In the genomic region with DNA sequence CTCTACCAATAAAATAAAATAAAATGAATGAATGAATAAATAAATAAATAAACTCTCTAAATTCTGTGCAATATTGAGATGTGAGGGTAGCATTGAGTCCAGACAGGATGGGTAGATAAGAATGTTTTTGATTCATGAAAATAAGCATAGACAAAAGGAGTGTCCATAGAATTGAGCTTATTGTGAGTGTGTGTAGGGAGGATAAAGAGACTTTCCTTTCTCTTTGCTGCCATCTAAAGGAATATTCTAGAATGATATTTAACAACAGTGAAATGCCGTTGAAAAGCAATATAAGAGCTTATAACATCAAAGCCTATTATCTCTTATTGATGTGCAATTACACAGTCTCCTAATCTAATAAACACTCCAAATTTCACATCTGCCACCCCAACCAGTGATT, we compare ENCODE assay signal across 10 mouse cellular contexts. TPM values are rescaled to one million over a fixed set of nuclear protein-coding genes. Genes with fewer than 3 reads are reported as not detected.
DNase-seq lines count a peak whose midpoint lies in the region; ATAC-seq and TF ChIP-seq lines count a peak whose summit lies in the region.
"Had no signal": no experiment of that assay in that cellular context is flagged by ENCODE, and none has a peak within 500 bp of the region (broad histone marks: within the 10 kb centered on the region; RNA-seq: fewer than 3 reads in every experiment).

No protein-coding gene starts in this region.

- no peaks in the 10 kb centered on the region for H3K27me3 ChIP-seq in limb, embryonic 13.5 days
- H3K27me3 ChIP-seq in limb, embryonic 10.5 days (ENCODE audit: low read depth, poor library complexity, severe bottlenecking) = no peaks in the 10 kb centered on the region
- no peaks in the 10 kb centered on the region for H3K27me3 ChIP-seq in hindbrain, embryonic 13.5 days
- no peaks in the 10 kb centered on the region for H3K27me3 ChIP-seq in intestine, embryonic 15.5 days (replicated peaks)
- H3K27me3 ChIP-seq: liver, embryonic 13.5 days had no signal

- no peak overlapping the region for H3K9ac ChIP-seq in limb, embryonic 13.5 days
- H3K9ac ChIP-seq in hindbrain, embryonic 13.5 days = no peak overlapping the region
- H3K9ac ChIP-seq in intestine, embryonic 15.5 days = no peak overlapping the region
- H3K9ac ChIP-seq: liver, embryonic 13.5 days had no signal

- no peaks in the 10 kb centered on the region for H3K4me1 ChIP-seq in limb, embryonic 13.5 days
- H3K4me1 ChIP-seq in limb, embryonic 10.5 days = no peaks in the 10 kb centered on the region
- H3K4me1 ChIP-seq in hindbrain, embryonic 13.5 days (replicated peaks) = no peaks in the 10 kb centered on the region
- no peaks in the 10 kb centered on the region for H3K4me1 ChIP-seq in intestine, embryonic 15.5 days (replicated peaks)

- WGBS in limb, embryonic 13.5 days = 21% methylated on average over 1 of the region's 1 CpGs
- 42% methylated on average over 1 of the region's 1 CpGs for WGBS in limb, embryonic 10.5 days
- 12% methylated on average over 1 of the region's 1 CpGs for WGBS in hindbrain, embryonic 13.5 days
- 8% methylated on average over 1 of the region's 1 CpGs for WGBS in intestine, embryonic 15.5 days

- H3K9me3 ChIP-seq in limb, embryonic 13.5 days = no peaks in the 10 kb centered on the region
- no peaks in the 10 kb centered on the region for H3K9me3 ChIP-seq in limb, embryonic 10.5 days (replicated peaks)
- no peaks in the 10 kb centered on the region for H3K9me3 ChIP-seq in hindbrain, embryonic 13.5 days
- H3K9me3 ChIP-seq in intestine, embryonic 15.5 days = no peaks in the 10 kb centered on the region
- H3K9me3 ChIP-seq: liver, embryonic 13.5 days had no signal

- no peaks in the 10 kb centered on the region for H3K36me3 ChIP-seq in limb, embryonic 13.5 days
- no peaks in the 10 kb centered on the region for H3K36me3 ChIP-seq in limb, embryonic 10.5 days
- no peaks in the 10 kb centered on the region for H3K36me3 ChIP-seq in hindbrain, embryonic 13.5 days
- no peaks in the 10 kb centered on the region for H3K36me3 ChIP-seq in intestine, embryonic 15.5 days
- H3K36me3 ChIP-seq: liver, embryonic 13.5 days had no signal

- TF ChIP-seq CTCF in brain, embryonic 14.5 days (IDR thresholded peaks at IDR 0.05; ENCODE audit: borderline replicate concordance, extremely low read depth, insufficient read depth, insufficient read length) = no peak

- no peak for DNase-seq in limb, embryonic 10.5 days (ENCODE audit: low spot score)
- DNase-seq in brain, embryonic 14.5 days (ENCODE audit: low read depth) = peak; percentile 74
- DNase-seq in retina, embryonic 14.5 days (ENCODE audit: low spot score) = peak; percentile 75
- DNase-seq in frontal cortex, postnatal 36 days (ENCODE audit: low spot score in 2 of 2) = no peak
- DNase-seq: cerebellum, adult 2 months; liver, embryonic 13.5 days had no signal

- TF ChIP-seq POLR2A in brain, embryonic 14.5 days (IDR thresholded peaks at IDR 0.05; ENCODE audit: borderline replicate concordance, extremely low read depth, insufficient read depth, insufficient read length, poor library complexity, severe bottlenecking) = no peak

- no peak overlapping the region for H3K4me2 ChIP-seq in limb, embryonic 13.5 days (replicated peaks)
- H3K4me2 ChIP-seq in hindbrain, embryonic 13.5 days = no peak overlapping the region
- H3K4me2 ChIP-seq in intestine, embryonic 15.5 days (replicated peaks) = no peak overlapping the region
- H3K4me2 ChIP-seq: liver, embryonic 13.5 days had no signal

- no peak overlapping the region for H3K4me3 ChIP-seq in limb, embryonic 13.5 days
- no peak overlapping the region for H3K4me3 ChIP-seq in limb, embryonic 10.5 days
- H3K4me3 ChIP-seq in hindbrain, embryonic 13.5 days = no peak overlapping the region
- H3K4me3 ChIP-seq in intestine, embryonic 15.5 days (replicated peaks) = no peak overlapping the region
- H3K4me3 ChIP-seq: liver, embryonic 13.5 days; myocyte had no signal

- peak; percentile 59; the same call in 1 of the 2 replicates for ATAC-seq in limb, embryonic 13.5 days (ENCODE audit: low FRiP score, low read depth)
- ATAC-seq in hindbrain, embryonic 13.5 days (ENCODE audit: low FRiP score) = peak; percentile 78
- no peak for ATAC-seq in intestine, embryonic 15.5 days

- H3K27ac ChIP-seq in limb, embryonic 13.5 days = no peak overlapping the region
- no peak overlapping the region for H3K27ac ChIP-seq in limb, embryonic 10.5 days
- no peak overlapping the region for H3K27ac ChIP-seq in hindbrain, embryonic 13.5 days
- H3K27ac ChIP-seq in intestine, embryonic 15.5 days = no peak overlapping the region
- H3K27ac ChIP-seq: liver, embryonic 13.5 days had no signal

RNA-seq across cellular contexts. Expression of gene Tma16, which starts 45.2 kb away (rescaled TPM):
- polyA plus RNA-seq in limb, embryonic 13.5 days (2015; fragmentation: Nextera tagmentation; extraction: Ambion mirVana) = 15.1 and 17.5 TPM in 2 replicates
- polyA plus RNA-seq in limb, embryonic 10.5 days (2016; fragmentation: Nextera tagmentation; extraction: Ambion mirVana) = 21.5 and 25.1 TPM in 2 replicates
- polyA plus RNA-seq in brain, embryonic 14.5 days (2012; rRNA removed) = 9.0 and 11.6 TPM in 2 replicates
- polyA plus RNA-seq in hindbrain, embryonic 13.5 days (2015; fragmentation: Nextera tagmentation; extraction: Ambion mirVana) = 10.9 and 13.0 TPM in 2 replicates
- 13.1 and 13.3 TPM in 2 replicates for polyA plus RNA-seq in intestine, embryonic 15.5 days (2015; fragmentation: Nextera tagmentation; extraction: Ambion mirVana)

Comparison
In these comparisons a context has a peak if more than half of its experiments do, and no peak if none do; other contexts are left out.
1. DNase-seq: peak in brain, embryonic 14.5 days (single experiment) and retina, embryonic 14.5 days (single experiment); none in limb, embryonic 10.5 days (single experiment) and frontal cortex, postnatal 36 days (0 of 2).